Mouse (Mus musculus): ENCODE data around the gene Vmn1r64. TPM values are rescaled to one million over a fixed set of nuclear protein-coding genes. Genes with fewer than 3 reads are reported as not detected.

Gene Vmn1r64
- not detected in 2 replicates for polyA plus RNA-seq (2012; rRNA removed)

DNA sequence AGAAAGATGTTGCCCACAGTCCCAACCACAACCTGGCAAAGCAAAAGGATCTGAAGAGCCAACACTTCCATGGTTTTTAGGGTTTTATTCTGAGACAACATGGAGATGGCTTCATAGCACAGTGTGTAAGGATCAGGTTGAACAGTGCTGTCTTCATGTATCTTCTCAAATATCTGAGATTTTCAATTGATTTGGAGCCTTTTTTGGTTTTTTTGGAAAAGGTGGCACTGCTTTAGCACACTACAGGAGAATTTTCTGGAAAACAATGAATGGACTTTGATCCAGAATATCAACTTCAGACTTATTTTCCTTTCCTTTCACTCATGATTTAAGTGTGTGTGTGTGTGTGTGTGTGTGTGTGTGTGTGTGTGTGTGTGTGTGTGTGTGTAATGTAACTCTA, at the start of gene Vmn1r64:
Gene Vmn1r64 (minus strand): TSS at position 101 of the 400 bp plus-strand sequence.

Other genes with a start within 250 kb of the Vmn1r64 start
- gene Vmn1r62, start 210.9 kb downstream of the Vmn1r64 start, polyA plus RNA-seq (2012; rRNA removed) = not detected in 2 replicates
- not detected in 2 replicates for gene Vmn1r63, start 79.1 kb downstream of the Vmn1r64 start, polyA plus RNA-seq (2012; rRNA removed)
- not detected in 2 replicates for gene Vmn1r65, start 126.5 kb upstream of the Vmn1r64 start, polyA plus RNA-seq (2012; rRNA removed)
- gene Nlrp4c, start 160.6 kb upstream of the Vmn1r64 start, polyA plus RNA-seq (2012; rRNA removed) = not detected in 2 replicates